Mouse (Mus musculus) stomach, embryonic 16.5 days (tissue): ENCODE measurements around the gene Lgals3bp. TPM values are rescaled to one million over a fixed set of nuclear protein-coding genes. Genes with fewer than 3 reads are reported as not detected.
"Not testable (repeated sequence)": the region's sequence is repeated elsewhere in the genome, so short reads cannot be mapped to it uniquely, and the experiment has no call there.

ENCODE experiments used
- ATAC-seq: fragments of 200-750 bp; cut with Nextera tagmentation; 2 replicates; pipeline ENCODE4 v1.8.0; 2017; ENCODE audit warnings: moderate number of reproducible peaks, moderate TSS enrichment; ENCODE audit not compliant: insufficient read depth, low FRiP score
- H3K27ac ChIP-seq: fragments of 300-500 bp; sonication (generic); 2 replicates; pipeline ENCODE4 v1.5.1; 2014; ENCODE audit warnings: low read length
- H3K27me3 ChIP-seq: fragments of 300-500 bp; sonication (generic); 2 replicates; pipeline ENCODE4 v1.6.1; 2014; ENCODE audit warnings: low read length, control low read depth, mixed read lengths; ENCODE audit not compliant: control insufficient read depth, insufficient read depth
- H3K36me3 ChIP-seq: fragments of 300-500 bp; sonication (generic); 2 replicates; pipeline ENCODE4 v1.6.1; 2014; ENCODE audit warnings: low read length; ENCODE audit not compliant: control insufficient read depth, insufficient read depth
- H3K4me1 ChIP-seq: fragments of 300-500 bp; sonication (generic); 2 replicates; pipeline ENCODE4 v1.6.1; 2014; ENCODE audit warnings: low read length, control low read depth, mixed read lengths; ENCODE audit not compliant: control insufficient read depth, insufficient read depth
- H3K4me2 ChIP-seq: fragments of 300-500 bp; sonication (generic); 2 replicates; pipeline ENCODE4 v1.6.1; 2014; ENCODE audit warnings: low read depth, low read length, mixed read lengths
- H3K4me3 ChIP-seq: fragments of 300-500 bp; sonication (generic); replicated peaks from 2 replicates; pipeline ENCODE4 v1.5.1; 2014; ENCODE audit warnings: mild to moderate bottlenecking, low read length
- H3K9ac ChIP-seq: fragments of 300-500 bp; sonication (generic); 2 replicates; pipeline ENCODE4 v1.6.1; 2014; ENCODE audit warnings: low read length
- H3K9me3 ChIP-seq: fragments of 300-500 bp; sonication (generic); replicated peaks from 2 replicates; pipeline ENCODE4 v1.6.1; 2016; ENCODE audit warnings: low read length, control low read depth; ENCODE audit not compliant: control insufficient read depth
- WGBS: fragments of 180-500 bp; shearing (Covaris S2); extraction: QIAGEN DNeasy Blood & Tissue Kit; methylation state at CpG from one replicate; pipeline ENCODE4 v1.1.7; 2014; 5-methylcytosine and 5-hydroxymethylcytosine counted together
- polyA plus RNA-seq: library from polyadenylated mRNA; unstranded; fragments of >200 nt; fragmentation: Nextera tagmentation; extraction: Ambion mirVana; gene quantifications from 2 replicates; pipeline ENCODE4 v1.2.1, GENCODE M21; 2015

The Lgals3bp gene
- polyA plus RNA-seq, 1 experiment from 2014 or later, result 59.8 TPM

DNA sequence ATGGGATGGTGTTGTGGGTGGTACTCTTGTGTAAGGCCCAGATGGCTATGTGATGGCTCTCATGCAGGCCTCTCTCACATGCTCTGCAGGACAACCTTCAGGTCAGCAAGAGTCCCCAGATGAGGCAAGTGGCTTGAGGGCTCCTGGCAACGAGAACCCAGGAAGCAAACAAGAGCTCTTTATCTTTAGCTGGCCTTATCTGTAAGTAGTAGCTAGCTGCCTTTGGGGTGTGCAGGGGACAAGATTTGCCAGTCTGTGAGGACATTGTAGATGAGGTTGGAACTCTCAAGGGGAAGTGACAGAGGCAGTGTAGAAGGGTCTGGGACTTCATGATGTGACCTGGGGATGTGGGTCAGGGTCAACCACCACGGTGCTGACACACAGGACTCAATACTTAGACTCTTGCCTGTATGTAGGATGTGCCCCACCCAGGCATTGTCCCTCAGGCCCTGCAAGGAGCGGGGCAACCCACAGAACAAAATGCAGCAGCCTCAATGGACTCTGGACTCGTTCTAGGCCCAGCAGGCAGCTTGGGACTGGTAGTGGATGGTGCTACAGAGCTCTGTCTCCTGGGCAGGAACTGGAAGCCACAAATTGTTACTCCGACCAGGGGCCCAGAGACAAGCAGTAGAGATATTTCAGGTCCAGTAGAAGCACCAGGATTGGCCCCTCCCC, 1.9 kb downstream of the Lgals3bp start:
- H3K4me1 ChIP-seq, result peaks cover 28% of the 10 kb centered on the region
- peak overlapping the region; percentile 85 for H3K27ac ChIP-seq
- WGBS, result 59% methylated on average over 5 of the region's 5 CpGs
- peak; percentile 46; the same call in 1 of the 2 replicates for ATAC-seq
- H3K36me3 ChIP-seq, result peaks cover 7% of the 10 kb centered on the region; the same call in 1 of the 2 replicates
- H3K4me3 ChIP-seq, result peak overlapping the region; percentile 31
- peak overlapping the region; percentile 61 for H3K9ac ChIP-seq
- peak overlapping the region; percentile 52 for H3K4me2 ChIP-seq
- H3K27me3 ChIP-seq, result no peaks in the 10 kb centered on the region
- H3K9me3 ChIP-seq, result no peaks in the 10 kb centered on the region

DNA sequence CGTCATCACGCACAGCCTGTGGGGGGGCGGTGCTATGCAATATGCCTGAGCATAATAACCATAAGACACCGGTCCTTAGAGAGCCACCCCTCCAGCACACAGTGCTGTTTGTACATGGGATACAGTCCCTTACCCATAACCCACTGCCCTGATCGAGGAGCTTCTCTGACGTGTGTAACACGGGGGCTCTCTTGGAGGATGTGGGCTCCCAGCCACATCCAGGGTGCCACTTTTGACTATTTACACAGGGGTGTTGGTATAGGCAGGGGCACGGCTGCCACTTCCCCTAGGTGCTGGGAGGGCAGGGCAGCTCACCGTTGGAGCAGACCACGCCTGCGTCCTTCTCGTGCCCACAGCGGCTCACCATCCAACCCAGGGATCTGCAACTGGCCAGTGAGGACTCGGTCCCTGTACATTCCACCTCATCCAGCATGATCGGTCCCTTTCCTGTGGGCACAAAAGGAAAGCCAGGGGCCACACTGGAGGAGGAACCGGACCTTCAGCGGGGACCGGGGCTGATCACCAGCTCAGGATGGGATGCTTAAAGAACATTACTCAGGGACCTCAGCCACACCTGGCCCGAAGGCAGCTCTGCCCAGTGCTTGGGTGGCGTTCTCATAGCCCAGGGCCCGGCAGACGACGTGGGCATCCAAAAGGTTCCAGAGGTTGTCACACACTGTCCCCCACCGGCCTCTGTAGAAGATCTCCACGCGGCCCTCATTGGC, 3.9 kb downstream of the Lgals3bp start:
- H3K4me1 ChIP-seq, result peaks cover 28% of the 10 kb centered on the region
- no peaks in the 10 kb centered on the region for H3K27me3 ChIP-seq
- no peak for ATAC-seq
- no peak overlapping the region for H3K4me2 ChIP-seq
- H3K9me3 ChIP-seq, result no peaks in the 10 kb centered on the region
- WGBS, result 90% methylated on average over 26 of the region's 26 CpGs
- no peak overlapping the region for H3K4me3 ChIP-seq
- no peak overlapping the region for H3K27ac ChIP-seq
- H3K36me3 ChIP-seq, result peaks cover 7% of the 10 kb centered on the region; the same call in 1 of the 2 replicates
- H3K9ac ChIP-seq, result no peak overlapping the region

DNA sequence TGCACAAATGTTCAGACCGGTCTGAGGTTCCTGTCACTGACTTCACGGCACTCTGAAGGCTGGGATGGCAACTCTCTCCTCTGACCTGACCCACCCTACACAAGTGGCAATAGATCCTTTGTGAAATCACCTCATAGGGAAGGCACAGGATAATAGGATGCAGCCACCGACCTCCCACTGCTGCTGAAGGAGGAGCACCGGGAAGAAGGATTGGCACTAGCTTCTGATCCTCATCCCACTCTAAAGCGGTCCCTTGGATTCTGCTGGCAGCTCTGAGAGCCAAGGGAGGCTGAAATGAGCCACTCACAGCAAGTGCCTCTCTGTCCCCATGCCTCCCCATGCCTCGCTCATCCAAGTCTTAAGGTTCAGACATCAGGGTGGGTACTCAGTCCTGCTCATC, 7.4 kb downstream of the Lgals3bp start:
- Histone ChIP-seq H3K4me1 (no peaks in the 10 kb centered on the region; the same call in 1 of the 2 replicates), H3K27me3 (no peaks in the 10 kb centered on the region), H3K36me3 (peaks cover 7% of the 10 kb centered on the region; the same call in 1 of the 2 replicates), H3K4me3 (no peak overlapping the region), H3K9me3 (no peaks in the 10 kb centered on the region), H3K4me2 (no peak overlapping the region), H3K27ac (no peak overlapping the region), H3K9ac (no peak overlapping the region)
- no peak for ATAC-seq
- 64% methylated on average over 6 of the region's 6 CpGs for WGBS

DNA sequence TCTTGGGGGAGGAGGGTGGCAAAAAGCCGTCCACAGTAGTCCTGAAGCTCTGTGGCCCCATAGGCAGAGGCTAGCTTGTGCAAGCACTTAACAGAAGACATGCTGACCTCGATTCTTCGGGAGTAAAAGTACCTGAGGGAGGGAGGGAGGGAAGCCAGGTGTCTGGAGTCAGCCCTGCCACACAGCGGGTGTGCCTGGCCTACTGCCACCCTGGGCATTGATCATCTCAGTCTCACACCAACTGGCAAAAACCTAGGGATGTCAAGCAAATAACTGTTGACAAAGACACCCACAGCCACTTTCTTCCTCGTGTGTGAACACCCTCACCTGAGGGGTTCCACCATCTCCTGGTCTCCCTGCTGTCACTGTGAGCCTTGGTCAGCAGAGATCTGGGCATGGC, 7.9 kb downstream of the Lgals3bp start:
- no peak overlapping the region for H3K9ac ChIP-seq
- no peaks in the 10 kb centered on the region for H3K27me3 ChIP-seq
- H3K27ac ChIP-seq, result no peak overlapping the region
- no peak for ATAC-seq
- WGBS, result 58% methylated on average over 5 of the region's 5 CpGs
- H3K4me1 ChIP-seq, result no peaks in the 10 kb centered on the region
- no peak overlapping the region for H3K4me3 ChIP-seq
- H3K4me2 ChIP-seq, result no peak overlapping the region
- H3K36me3 ChIP-seq, result peaks cover 7% of the 10 kb centered on the region; the same call in 1 of the 2 replicates
- H3K9me3 ChIP-seq, result no peaks in the 10 kb centered on the region

DNA sequence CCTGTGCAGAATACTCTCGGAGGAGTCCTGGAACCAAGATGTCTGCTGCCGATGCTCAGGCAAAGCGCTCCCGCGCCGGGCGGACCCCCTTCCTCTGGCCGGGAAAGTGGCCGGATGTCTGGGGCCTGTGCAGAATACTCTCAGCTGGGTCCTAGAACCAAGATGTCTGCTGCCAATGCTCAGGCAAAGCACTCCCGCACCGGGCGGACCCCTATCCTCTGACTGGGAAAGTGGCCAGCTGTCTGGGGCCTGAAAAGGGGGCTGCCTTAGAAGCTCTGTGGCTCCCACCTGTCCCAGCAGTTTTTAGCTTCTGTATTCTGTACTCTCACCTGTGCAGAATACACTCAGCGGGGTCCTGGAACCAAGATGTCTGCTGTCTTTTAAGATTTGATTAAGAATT, 14.1 kb downstream of the Lgals3bp start:
- not testable (repeated sequence) for H3K36me3 ChIP-seq, H3K27me3 ChIP-seq, H3K9me3 ChIP-seq, H3K9ac ChIP-seq, H3K27ac ChIP-seq, H3K4me2 ChIP-seq, H3K4me3 ChIP-seq, H3K4me1 ChIP-seq, ATAC-seq
- WGBS, result 89% methylated on average over 13 of the region's 13 CpGs

DNA sequence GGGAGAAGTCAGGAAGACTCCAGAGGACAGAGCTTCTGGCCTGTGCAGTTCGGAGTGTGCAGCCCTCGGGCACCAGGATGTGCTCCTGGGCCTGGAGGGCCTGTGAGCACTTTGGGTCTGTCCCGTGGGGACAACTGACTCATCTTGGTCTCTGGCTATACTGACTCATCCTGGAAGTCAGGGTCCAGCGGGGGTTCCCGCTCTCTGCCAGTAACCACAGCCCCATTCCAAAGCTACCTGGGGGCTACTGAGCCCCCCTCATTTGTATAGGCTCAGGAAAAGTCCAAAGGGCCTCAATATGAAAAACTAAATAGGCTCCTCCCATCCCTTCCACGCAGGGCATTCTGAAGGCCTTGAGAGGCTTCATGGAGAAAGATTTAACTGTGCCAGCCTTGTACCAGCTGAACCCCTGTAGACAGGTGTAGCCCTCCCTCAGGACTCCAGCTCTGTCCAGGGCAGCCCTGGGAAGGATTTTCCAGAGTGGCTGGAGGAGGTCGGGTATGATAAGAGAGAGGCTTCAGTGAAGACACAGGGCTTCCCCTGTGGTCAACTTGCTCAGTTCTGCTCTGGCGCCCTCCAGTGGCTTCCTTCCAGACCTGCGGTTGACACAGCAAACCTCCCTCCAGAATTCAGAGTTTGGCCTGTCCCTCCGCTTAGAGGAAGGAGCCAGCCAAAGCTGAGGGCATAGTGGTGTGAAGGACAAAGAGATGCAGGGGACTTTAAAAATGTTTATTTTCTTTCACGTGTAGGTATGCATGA, 22.5 kb downstream of the Lgals3bp start:
- H3K9me3 ChIP-seq, result no peaks in the 10 kb centered on the region
- peak overlapping the region; percentile 58; the same call in 1 of the 2 replicates for H3K9ac ChIP-seq
- no peaks in the 10 kb centered on the region for H3K27me3 ChIP-seq
- H3K4me2 ChIP-seq, result no peak overlapping the region
- no peak overlapping the region for H3K4me3 ChIP-seq
- no peaks in the 10 kb centered on the region for H3K36me3 ChIP-seq
- H3K4me1 ChIP-seq, result peaks cover 6% of the 10 kb centered on the region
- WGBS, result 42% methylated on average over 11 of the region's 11 CpGs
- ATAC-seq, result peak; percentile 53; the same call in 1 of the 2 replicates
- H3K27ac ChIP-seq, result no peak overlapping the region

DNA sequence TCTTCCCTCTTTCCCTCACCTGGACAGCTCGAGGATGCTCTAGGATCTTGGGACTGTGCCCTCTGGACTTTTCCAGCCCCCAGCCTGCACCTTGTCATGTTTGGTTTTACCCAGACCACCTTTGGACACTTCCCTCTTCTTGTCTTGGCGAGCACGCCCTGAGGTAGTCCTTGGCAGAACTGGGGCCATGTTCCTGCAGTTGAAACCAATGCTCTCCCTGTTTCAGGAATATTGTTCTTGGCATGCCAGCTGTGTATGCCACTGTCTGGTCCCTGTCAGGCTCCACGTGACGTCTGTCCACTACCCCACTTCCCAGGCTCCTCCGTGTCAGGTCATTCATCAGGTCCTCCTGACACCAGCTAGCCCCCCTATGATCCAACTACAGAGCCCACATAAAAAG, 23.2 kb downstream of the Lgals3bp start:
- WGBS, result 79% methylated on average over 6 of the region's 6 CpGs
- Histone ChIP-seq H3K27ac (no peak overlapping the region), H3K27me3 (no peaks in the 10 kb centered on the region), H3K4me3 (no peak overlapping the region), H3K4me1 (peaks cover 6% of the 10 kb centered on the region), H3K9me3 (no peaks in the 10 kb centered on the region), H3K4me2 (no peak overlapping the region), H3K36me3 (no peaks in the 10 kb centered on the region), H3K9ac (no peak overlapping the region)
- no peak for ATAC-seq

DNA sequence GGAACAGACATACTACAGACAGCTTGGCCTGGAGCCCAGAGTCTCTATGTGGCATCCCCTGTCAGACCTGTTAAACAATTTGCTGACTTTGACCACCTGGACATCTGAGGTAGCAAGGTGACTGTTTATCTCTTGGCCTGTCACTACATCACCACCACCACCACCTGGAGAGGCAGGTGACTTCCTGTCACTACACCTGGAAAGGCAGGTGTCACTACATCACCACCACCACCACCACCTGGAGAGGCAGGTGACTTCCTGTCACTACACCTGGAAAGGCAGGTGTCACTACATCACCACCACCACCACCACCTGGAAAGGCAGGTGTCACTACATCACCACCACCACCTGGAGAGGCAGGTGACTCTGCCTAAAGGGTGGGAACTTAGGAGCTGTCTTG, 25.6 kb downstream of the Lgals3bp start:
- not testable (repeated sequence) for H3K36me3 ChIP-seq, H3K4me2 ChIP-seq, H3K4me1 ChIP-seq, H3K27ac ChIP-seq, ATAC-seq, H3K9me3 ChIP-seq, H3K4me3 ChIP-seq, H3K9ac ChIP-seq, H3K27me3 ChIP-seq

DNA sequence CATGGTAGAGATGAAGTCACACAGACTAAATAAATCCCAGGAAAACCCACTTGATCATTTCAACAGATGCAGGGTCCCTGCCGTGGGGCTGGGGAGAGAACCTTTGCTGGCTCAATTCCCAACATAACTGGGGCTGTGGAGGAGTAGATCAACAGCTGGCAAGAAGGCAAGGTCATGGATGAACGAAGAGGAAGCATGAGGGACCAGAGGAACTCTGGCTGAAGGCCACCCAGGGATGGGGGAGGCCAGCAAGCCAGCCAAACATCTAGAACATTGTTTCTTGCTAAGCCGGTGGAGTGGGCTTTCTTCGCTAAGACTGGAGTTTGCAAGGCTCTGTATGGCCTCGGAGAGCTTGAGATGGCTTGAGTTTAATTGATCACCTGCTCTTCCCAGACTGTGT, 26.0 kb downstream of the Lgals3bp start:
- Histone ChIP-seq H3K36me3 (no peaks in the 10 kb centered on the region), H3K27me3 (no peaks in the 10 kb centered on the region), H3K9ac (no peak overlapping the region), H3K4me2 (no peak overlapping the region), H3K4me3 (no peak overlapping the region), H3K9me3 (no peaks in the 10 kb centered on the region), H3K4me1 (peaks cover 8% of the 10 kb centered on the region), H3K27ac (no peak overlapping the region)
- 49% methylated on average over 5 of the region's 5 CpGs for WGBS
- ATAC-seq, result no peak; the same call in 1 of the 2 replicates
